In genomic region chr17:6655087-6655511, GRCm38 (mm10) we compare ENCODE assay signal across 8 mouse cellular contexts. TPM values are rescaled to one million over a fixed set of nuclear protein-coding genes. Genes with fewer than 3 reads are reported as not detected.
DNase-seq lines count a peak whose midpoint lies in the region; ATAC-seq and TF ChIP-seq lines count a peak whose summit lies in the region.
"Not testable (repeated sequence)": the region's sequence is repeated elsewhere in the genome, so short reads cannot be mapped to it uniquely, and the experiment has no call there.

No protein-coding gene starts in this region.

- not testable (repeated sequence) for H3K9me3 ChIP-seq in forebrain, embryonic 10.5 days; liver, postnatal 0 days (ENCODE audit: low read length); neural tube, embryonic 11.5 days (ENCODE audit: control insufficient read depth, low read length)

- H3K27me3 ChIP-seq in forebrain, embryonic 10.5 days (ENCODE audit: poor library complexity, severe bottlenecking); liver, postnatal 0 days (ENCODE audit: insufficient read depth, low read length); neural tube, embryonic 11.5 days (ENCODE audit: control insufficient read depth, insufficient read depth, low read length); testis, adult 2 months (ENCODE audit: control insufficient read depth, insufficient read depth, low read length): not testable (repeated sequence)

- H3K9ac ChIP-seq in liver, postnatal 0 days (replicated peaks): peak overlapping the region; percentile 68
- H3K9ac ChIP-seq in neural tube, embryonic 11.5 days (ENCODE audit: low read length): peak overlapping the region; percentile 55

- peak overlapping the region; percentile 85 for H3K27ac ChIP-seq in forebrain, embryonic 10.5 days
- peak overlapping the region; percentile 77 for H3K27ac ChIP-seq in liver, postnatal 0 days (ENCODE audit: low read depth)
- peak overlapping the region; percentile 53; the same call in 1 of the 2 replicates for H3K27ac ChIP-seq in neural tube, embryonic 11.5 days (ENCODE audit: low read depth, low read length)
- H3K27ac ChIP-seq in testis, adult 2 months (ENCODE audit: control insufficient read depth, insufficient read depth, low read depth, low read length): peak overlapping the region; percentile 92

- TF ChIP-seq CTCF in liver, postnatal 0 days (IDR thresholded peaks at IDR 0.05; ENCODE audit: low read depth); testis, adult 2 months (IDR thresholded peaks at IDR 0.05; ENCODE audit: control insufficient read depth, insufficient read depth, insufficient replicate concordance, low read depth, low read length): not testable (repeated sequence)

- H3K4me2 ChIP-seq in liver, postnatal 0 days (ENCODE audit: low read depth, low read length): peak overlapping the region; percentile 79
- H3K4me2 ChIP-seq in neural tube, embryonic 11.5 days (ENCODE audit: low read depth): peak overlapping the region; percentile 31

- peak overlapping the region; percentile 59 for H3K4me3 ChIP-seq in forebrain, embryonic 10.5 days
- peak overlapping the region; percentile 59 for H3K4me3 ChIP-seq in liver, postnatal 0 days (ENCODE audit: low read depth, low read length)
- peak overlapping the region; percentile 38 for H3K4me3 ChIP-seq in neural tube, embryonic 11.5 days (ENCODE audit: low read depth, low read length)
- H3K4me3 ChIP-seq in testis, adult 2 months (ENCODE audit: control insufficient read depth, low read depth, low read length): peak overlapping the region; percentile 92

- TF ChIP-seq POLR2A in testis, adult 2 months (IDR thresholded peaks at IDR 0.05; ENCODE audit: control insufficient read depth, low read depth, low read length): peak; percentile 59

- H3K4me1 ChIP-seq in forebrain, embryonic 10.5 days; liver, postnatal 0 days (ENCODE audit: insufficient read depth); neural tube, embryonic 11.5 days (ENCODE audit: control insufficient read depth, insufficient read depth, low read length); testis, adult 2 months (ENCODE audit: control insufficient read depth, insufficient read depth, low read length): not testable (repeated sequence)

- TF ChIP-seq EP300 in liver, postnatal 0 days (IDR thresholded peaks at IDR 0.05; ENCODE audit: low read depth): not testable (repeated sequence)

- peak; percentile 81 for ATAC-seq in liver, postnatal 0 days
- peak; percentile 91 for ATAC-seq in neural tube, embryonic 11.5 days (ENCODE audit: insufficient read depth, low FRiP score, low TSS enrichment)

- not testable (repeated sequence) for H3K36me3 ChIP-seq in forebrain, embryonic 10.5 days (replicated peaks); liver, postnatal 0 days (replicated peaks; ENCODE audit: insufficient read depth, low read length); neural tube, embryonic 11.5 days (ENCODE audit: control insufficient read depth, insufficient read depth, low read length); testis, adult 2 months (ENCODE audit: control insufficient read depth, insufficient read depth, low read length)

- DNase-seq in ES-CJ7 (ENCODE audit: low read depth, low spot score): peak; percentile 64
- peak; percentile 52 for DNase-seq in c-Kit-positive CD71-positive TER-119-positive erythroid progenitor cells, embryonic 14.5 days (ENCODE audit: low spot score)
- DNase-seq in forebrain, embryonic 10.5 days (ENCODE audit: extremely low spot score, low spot score): peak; percentile 82
- peak; percentile 77 to 80 for DNase-seq in heart, postnatal 10 days
- peak; percentile 77 for DNase-seq in kidney, postnatal 14 days
- DNase-seq in liver, postnatal 0 days: peak; percentile 81
- DNase-seq in neural tube, embryonic 11.5 days (ENCODE audit: low spot score): peak; percentile 92

- intact Hi-C loops in heart, postnatal 10 days (cut with DNase I): not testable (repeated sequence)

- WGBS in forebrain, embryonic 10.5 days: under 1% methylated on average over 36 of the region's 36 CpGs
- under 1% methylated on average over 30 of the region's 36 CpGs for WGBS in liver, postnatal 0 days (ENCODE audit: insufficient replicate concordance)
- under 1% methylated on average over 33 of the region's 36 CpGs for WGBS in neural tube, embryonic 11.5 days

RNA-seq across cellular contexts. Expression of gene Dynlt1f, which starts 0.6 kb away (rescaled TPM):
- polyA plus RNA-seq in forebrain, embryonic 10.5 days (2016; fragmentation: Nextera tagmentation; extraction: Ambion mirVana): 291 and 301 TPM in 2 replicates
- 100 to 1,000 TPM; 116 to 117 TPM for total RNA-seq in heart, postnatal 10 days (2021)
- polyA plus RNA-seq in liver, postnatal 0 days (2015; fragmentation: Nextera tagmentation; extraction: Ambion mirVana): 52.8 and 54.5 TPM in 2 replicates
- polyA plus RNA-seq in neural tube, embryonic 11.5 days (2014; fragmentation: Nextera tagmentation; extraction: Ambion mirVana): 329 and 335 TPM in 2 replicates
- 780 and 809 TPM in 2 replicates for polyA plus RNA-seq in testis, adult 2 months (2012; rRNA removed)

RNA-seq across cellular contexts. Expression of gene Sytl3, which starts 3.8 kb away (rescaled TPM):
- 0.24 TPM in 1 of 2 replicates, not detected in the other for polyA plus RNA-seq in forebrain, embryonic 10.5 days (2016; fragmentation: Nextera tagmentation; extraction: Ambion mirVana)
- under 1 TPM; 0.45 to 0.48 TPM for total RNA-seq in heart, postnatal 10 days (2021)
- 0.18 and 0.21 TPM in 2 replicates for polyA plus RNA-seq in liver, postnatal 0 days (2015; fragmentation: Nextera tagmentation; extraction: Ambion mirVana)
- polyA plus RNA-seq in neural tube, embryonic 11.5 days (2014; fragmentation: Nextera tagmentation; extraction: Ambion mirVana): 0.16 TPM in 1 of 2 replicates, not detected in the other
- 0.66 and 1.2 TPM in 2 replicates for polyA plus RNA-seq in testis, adult 2 months (2012; rRNA removed)

RNA-seq across cellular contexts. Expression of gene Dynlt1c, which starts 53.6 kb away (rescaled TPM):
- 33.4 and 41.4 TPM in 2 replicates for polyA plus RNA-seq in forebrain, embryonic 10.5 days (2016; fragmentation: Nextera tagmentation; extraction: Ambion mirVana)
- 1 to 10 TPM; 3.7 to 5.8 TPM for total RNA-seq in heart, postnatal 10 days (2021)
- polyA plus RNA-seq in liver, postnatal 0 days (2015; fragmentation: Nextera tagmentation; extraction: Ambion mirVana): 6.7 and 7.0 TPM in 2 replicates
- polyA plus RNA-seq in neural tube, embryonic 11.5 days (2014; fragmentation: Nextera tagmentation; extraction: Ambion mirVana): 29.8 and 39.6 TPM in 2 replicates
- 13.9 and 14.1 TPM in 2 replicates for polyA plus RNA-seq in testis, adult 2 months (2012; rRNA removed)

Comparison
In these comparisons a context has a peak if more than half of its experiments do, and no peak if none do; other contexts are left out.
1. Peak in every context shown above with its lines: DNase-seq, ATAC-seq, H3K4me3 ChIP-seq and H3K27ac ChIP-seq.
2. H3K4me3 ChIP-seq: peak in every context shown above with its lines; median percentile 92 in testis, adult 2 months; 59 in forebrain, embryonic 10.5 days; 59 in liver, postnatal 0 days; 38 in neural tube, embryonic 11.5 days.